Mouse (Mus musculus): ENCODE measurements at regions not wholly inside any gene's neighbourhood (a gene's known extent, or its start where the extent isn't known, plus 50 kb on each side); places are given as distances from the start of the nearest gene placed in this dataset.

DNA sequence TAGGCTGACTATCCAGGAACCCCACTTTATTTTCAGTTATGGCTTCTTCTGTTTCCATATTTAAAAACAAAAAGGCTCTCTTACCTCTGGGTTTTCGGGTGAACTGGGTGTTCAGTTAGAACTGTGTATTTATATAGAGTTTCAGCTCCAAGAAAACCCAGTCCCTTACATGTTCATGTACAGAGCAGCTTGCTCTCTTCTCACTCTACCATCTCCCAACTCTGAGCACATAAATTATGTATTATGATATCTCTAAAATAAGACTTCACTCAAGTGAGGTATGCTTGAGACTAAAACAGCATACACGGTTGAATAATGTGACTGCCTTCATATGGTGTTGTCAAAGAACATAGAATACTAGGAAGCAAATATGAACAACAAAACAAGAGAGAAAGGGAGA, 319.8 kb downstream of the Crisp4 start:
- TF ChIP-seq CTCF (IDR thresholded peaks at IDR 0.05; ENCODE audit: borderline replicate concordance, extremely low read depth, insufficient read depth, insufficient read length) (no peak), POLR2A (IDR thresholded peaks at IDR 0.05; ENCODE audit: borderline replicate concordance, extremely low read depth, insufficient read depth, insufficient read length, poor library complexity, severe bottlenecking) (no peak)
